Comparison of ENCODE assay signal across 22 mouse cellular contexts in the genomic region with DNA sequence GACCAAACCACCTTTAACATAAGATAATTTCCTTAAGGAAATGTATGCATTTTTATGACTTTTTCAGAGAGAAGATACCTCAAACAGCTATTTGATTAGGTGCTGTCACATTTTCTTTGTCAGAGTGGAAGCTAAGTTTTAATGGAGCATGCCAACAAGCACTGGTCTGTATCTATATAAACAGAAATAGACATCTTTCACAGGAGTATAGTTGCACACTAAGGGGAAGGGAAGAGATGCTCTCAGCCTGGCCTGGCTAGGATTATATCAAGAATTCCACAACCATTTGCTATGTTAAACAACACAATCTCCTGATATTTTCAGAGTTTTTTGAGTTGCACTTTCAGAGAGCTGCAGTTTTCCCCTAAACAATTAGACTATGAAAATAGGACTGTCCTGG.
DNase-seq lines count a peak whose midpoint lies in the region; ATAC-seq and TF ChIP-seq lines count a peak whose summit lies in the region.
"Had no signal": no experiment of that assay in that cellular context is flagged by ENCODE, and none has a peak within 500 bp of the region (broad histone marks: within the 10 kb centered on the region; RNA-seq: fewer than 3 reads in every experiment).

No protein-coding gene starts in this region.

- no peak for TF ChIP-seq CTCF in kidney, postnatal 0 days (IDR thresholded peaks at IDR 0.05; ENCODE audit: low read depth)

- H3K27me3 ChIP-seq in kidney, embryonic 14.5 days (ENCODE audit: control insufficient read depth, insufficient read depth, low read length): no peaks in the 10 kb centered on the region
- H3K27me3 ChIP-seq in kidney, embryonic 15.5 days: no peaks in the 10 kb centered on the region
- no peaks in the 10 kb centered on the region for H3K27me3 ChIP-seq in kidney, embryonic 16.5 days (ENCODE audit: insufficient read depth, low read length)
- H3K27me3 ChIP-seq in kidney, postnatal 0 days (ENCODE audit: insufficient read depth, low read length): no peaks in the 10 kb centered on the region
- H3K27me3 ChIP-seq: CH12.LX had no signal

- peak; percentile 84; the same call in 1 of the 2 replicates for ATAC-seq in kidney, embryonic 14.5 days (ENCODE audit: low FRiP score, low TSS enrichment)
- peak; percentile 88 for ATAC-seq in kidney, embryonic 15.5 days (replicated peaks; ENCODE audit: low FRiP score)
- ATAC-seq in kidney, embryonic 16.5 days (ENCODE audit: low FRiP score, low TSS enrichment): peak; percentile 75; the same call in 1 of the 2 replicates
- ATAC-seq in kidney, postnatal 0 days (replicated peaks; ENCODE audit: low FRiP score, low read depth): no peak
- ATAC-seq: activated CD4-positive, CD25-positive, alpha-beta regulatory T cell, adult 4 months; CD4-positive, CD25-positive, alpha-beta regulatory T cell, adult 4 months; Patski had no signal

- no peaks in the 10 kb centered on the region for H3K4me1 ChIP-seq in kidney, embryonic 14.5 days (ENCODE audit: control insufficient read depth, insufficient read depth, low read length)
- no peaks in the 10 kb centered on the region for H3K4me1 ChIP-seq in kidney, embryonic 15.5 days
- H3K4me1 ChIP-seq in kidney, embryonic 16.5 days (ENCODE audit: insufficient read depth, low read length): no peaks in the 10 kb centered on the region
- no peaks in the 10 kb centered on the region for H3K4me1 ChIP-seq in kidney, postnatal 0 days (replicated peaks; ENCODE audit: insufficient read depth, low read length)

- no peaks in the 10 kb centered on the region for H3K36me3 ChIP-seq in kidney, embryonic 14.5 days (ENCODE audit: control insufficient read depth, insufficient read depth, low read length)
- no peaks in the 10 kb centered on the region for H3K36me3 ChIP-seq in kidney, embryonic 15.5 days
- no peaks in the 10 kb centered on the region for H3K36me3 ChIP-seq in kidney, embryonic 16.5 days (ENCODE audit: insufficient read depth, low read length)
- no peaks in the 10 kb centered on the region for H3K36me3 ChIP-seq in kidney, postnatal 0 days (ENCODE audit: insufficient read depth, low read length)
- H3K36me3 ChIP-seq: G1E had no signal

- DNase-seq in kidney, postnatal 36 days: no peak
- DNase-seq in kidney, adult 18-20 months: no peak
- DNase-seq in kidney, adult 11 months: no peak
- peak; percentile 53 for DNase-seq in kidney, postnatal 0 days (ENCODE audit: low spot score)
- no peak for DNase-seq in kidney, postnatal 4 days
- DNase-seq: adrenal gland, adult 2 months; adrenal gland, adult 8-10 months; adrenal gland, postnatal 10 days; adrenal gland, postnatal 14 days; adrenal gland, postnatal 25 days; adrenal gland, postnatal 36 days; B cell, adult 2 months; cerebellum, adult 11 months; cerebellum, adult 11-12 months had no signal

- no peaks in the 10 kb centered on the region for H3K9me3 ChIP-seq in kidney, embryonic 14.5 days (ENCODE audit: control insufficient read depth, low read length)
- H3K9me3 ChIP-seq in kidney, embryonic 15.5 days (replicated peaks): no peaks in the 10 kb centered on the region
- H3K9me3 ChIP-seq in kidney, embryonic 16.5 days (ENCODE audit: low read length): no peaks in the 10 kb centered on the region
- no peaks in the 10 kb centered on the region for H3K9me3 ChIP-seq in kidney, postnatal 0 days (replicated peaks; ENCODE audit: low read length)
- H3K9me3 ChIP-seq: G1E had no signal

- H3K4me2 ChIP-seq in kidney, embryonic 14.5 days (replicated peaks; ENCODE audit: low read depth, low read length): no peak overlapping the region
- H3K4me2 ChIP-seq in kidney, embryonic 15.5 days: no peak overlapping the region
- H3K4me2 ChIP-seq in kidney, embryonic 16.5 days (replicated peaks; ENCODE audit: low read depth, low read length): no peak overlapping the region
- no peak overlapping the region for H3K4me2 ChIP-seq in kidney, postnatal 0 days (ENCODE audit: low read length)

- no peak overlapping the region for H3K4me3 ChIP-seq in kidney, embryonic 14.5 days (ENCODE audit: low read length)
- no peak overlapping the region for H3K4me3 ChIP-seq in kidney, embryonic 15.5 days (replicated peaks)
- H3K4me3 ChIP-seq in kidney, embryonic 16.5 days (ENCODE audit: low read length): no peak overlapping the region
- H3K4me3 ChIP-seq in kidney, postnatal 0 days (replicated peaks; ENCODE audit: low read depth, low read length): no peak overlapping the region

- H3K9ac ChIP-seq in kidney, embryonic 14.5 days (ENCODE audit: low read depth, low read length): no peak overlapping the region
- H3K9ac ChIP-seq in kidney, embryonic 15.5 days: no peak overlapping the region
- H3K9ac ChIP-seq in kidney, embryonic 16.5 days (replicated peaks; ENCODE audit: low read length): no peak overlapping the region
- no peak overlapping the region for H3K9ac ChIP-seq in kidney, postnatal 0 days (ENCODE audit: low read depth, low read length)

- no peak overlapping the region for H3K27ac ChIP-seq in kidney, embryonic 14.5 days (ENCODE audit: low read depth, low read length)
- H3K27ac ChIP-seq in kidney, embryonic 15.5 days: no peak overlapping the region
- H3K27ac ChIP-seq in kidney, embryonic 16.5 days (ENCODE audit: low read length): no peak overlapping the region
- no peak overlapping the region for H3K27ac ChIP-seq in kidney, postnatal 0 days
